Mouse (Mus musculus) E14TG2a.4 (cell line): ENCODE results near the gene Sergef.

Experiments
- CTCF ChIP-seq: conservative IDR thresholded peaks from 2 replicates; pipeline ENCODE4 v1.5.1; 2014; ENCODE audit warnings: low read length
- POU5F1 ChIP-seq: IDR thresholded peaks from 2 replicates; pipeline ENCODE4 v1.6.1; 2014; ENCODE audit warnings: low read length, borderline replicate concordance

- no peak for TF ChIP-seq CTCF
- peak; percentile 63; the same call in 1 of the 2 replicates for TF ChIP-seq POU5F1
Observed at GRCm38 (mm10) chr7:46433874-46434273, 205.7 kb downstream of the Sergef start.
